Mouse (Mus musculus): ENCODE measurements around the gene Chst15. TPM values are rescaled to one million over a fixed set of nuclear protein-coding genes. Genes with fewer than 3 reads are reported as not detected.
A peak's percentile ranks its signal among the peaks of the same experiment; 100 is the strongest.

Gene Chst15
- polyA plus RNA-seq, 1 experiment from 2014 or later = 11.8 TPM

GRCm38 (mm10) chr7:132306671-132307412, 10.2 kb downstream of the Chst15 start:
- Histone ChIP-seq H3K4me3 (no peak overlapping the region), H3K9me3 (no peaks in the 10 kb centered on the region), H3K27ac (replicated peaks) (no peak overlapping the region), H3K4me1 (peaks cover 26% of the 10 kb centered on the region), H3K36me3 (replicated peaks) (no peaks in the 10 kb centered on the region), H3K27me3 (replicated peaks; ENCODE audit: low read depth, poor library complexity, severe bottlenecking) (0 out of 2 replicates have a peak, but pooled peaks cover 5% of the 10 kb centered on the region)
- WGBS = 92% methylated on average over 8 of the region's 8 CpGs
- no peak for DNase-seq (ENCODE audit: low spot score)

DNA sequence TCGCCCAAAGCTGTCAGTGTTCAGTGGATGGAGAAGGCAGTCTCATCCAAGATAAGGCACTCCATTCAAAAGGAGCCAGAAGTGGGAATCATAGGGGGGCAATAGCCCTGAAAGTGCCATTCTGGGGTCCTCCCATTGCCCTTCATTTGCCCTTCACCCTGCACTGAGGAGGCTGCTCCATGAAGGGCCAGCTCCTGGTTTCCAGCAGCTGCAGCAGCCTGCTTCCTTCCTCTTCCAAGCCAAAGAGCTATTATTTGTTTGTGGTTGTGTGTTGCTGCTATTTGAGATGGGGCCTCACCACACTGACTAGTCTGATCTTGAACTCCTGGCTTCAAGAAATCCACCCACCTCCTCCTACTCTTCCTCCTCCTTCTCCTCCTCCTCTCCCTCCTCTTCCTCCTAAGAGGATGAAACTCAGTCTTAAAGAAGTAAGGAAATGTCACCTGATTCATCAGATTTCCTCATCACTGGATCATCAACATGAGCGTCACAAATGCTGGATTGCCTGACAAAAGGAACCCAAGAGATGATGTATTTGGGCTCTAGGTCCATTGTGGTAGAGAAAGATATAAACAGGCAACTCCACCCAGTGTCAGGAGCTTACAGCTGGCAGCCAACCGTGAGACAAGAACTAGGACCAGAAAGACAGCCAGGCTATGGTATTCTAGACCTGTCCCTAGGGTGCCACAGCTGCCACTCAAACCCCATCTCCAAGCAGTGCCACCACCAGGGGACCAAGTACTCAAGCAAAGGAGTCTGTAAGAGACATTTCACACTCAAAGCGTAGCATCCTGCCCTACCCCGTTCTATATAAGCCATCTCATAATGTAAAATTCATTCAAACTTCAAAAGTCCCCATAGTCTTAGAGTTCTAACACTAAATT, 11.3 kb downstream of the Chst15 start:
- Histone ChIP-seq H3K4me1 (peaks cover 23% of the 10 kb centered on the region), H3K9me3 (no peaks in the 10 kb centered on the region), H3K27ac (replicated peaks) (no peak overlapping the region), H3K27me3 (replicated peaks; ENCODE audit: low read depth, poor library complexity, severe bottlenecking) (no peaks in the 10 kb centered on the region), H3K4me3 (no peak overlapping the region), H3K36me3 (replicated peaks) (no peaks in the 10 kb centered on the region)
- no peak for DNase-seq (ENCODE audit: low spot score)
- WGBS = 84% methylated on average over 5 of the region's 5 CpGs

DNA sequence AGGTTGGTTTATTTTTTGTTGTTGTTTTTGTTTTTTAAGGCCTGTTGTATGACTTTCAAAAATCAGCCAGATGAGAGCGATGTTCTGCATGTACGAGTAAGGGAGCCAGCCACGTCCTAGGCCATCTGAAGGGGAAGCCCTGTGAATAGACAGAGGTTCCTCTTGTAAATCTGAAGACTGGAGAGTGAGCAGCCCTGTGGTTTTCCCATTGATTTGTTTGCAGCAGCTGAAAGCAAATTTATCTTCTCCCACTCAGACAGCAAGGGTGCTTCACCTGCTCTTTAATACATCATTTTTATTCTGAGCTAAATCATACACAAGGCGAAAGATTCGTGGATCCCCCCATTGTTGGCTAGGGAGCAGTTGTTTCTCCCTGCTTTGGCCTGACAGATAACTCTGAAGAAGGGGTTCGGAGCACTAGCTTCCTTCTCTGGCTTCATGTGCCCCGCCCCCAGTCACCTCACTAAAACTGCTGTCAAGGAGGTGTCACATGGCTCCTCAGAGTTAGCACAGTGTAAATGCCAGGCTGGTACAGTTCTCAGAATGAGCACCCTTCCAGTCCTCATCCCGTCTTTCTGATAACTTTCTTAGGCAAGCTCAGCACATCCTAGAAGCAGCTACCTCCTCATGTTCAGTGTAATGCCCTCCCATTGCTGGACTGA, 12.5 kb downstream of the Chst15 start:
- Histone ChIP-seq H3K9me3 (no peaks in the 10 kb centered on the region), H3K27me3 (replicated peaks; ENCODE audit: low read depth, poor library complexity, severe bottlenecking) (0 out of 2 replicates have a peak, but pooled peaks cover 4% of the 10 kb centered on the region), H3K27ac (replicated peaks) (no peak overlapping the region), H3K4me3 (no peak overlapping the region), H3K4me1 (peaks cover 32% of the 10 kb centered on the region), H3K36me3 (replicated peaks) (no peaks in the 10 kb centered on the region)
- DNase-seq (ENCODE audit: low spot score) = no peak
- 79% methylated on average over 8 of the region's 8 CpGs for WGBS

GRCm38 (mm10) chr7:132303988-132304387, 13.0 kb downstream of the Chst15 start:
- 0 out of 2 replicates have a peak, but pooled peaks cover 4% of the 10 kb centered on the region for H3K27me3 ChIP-seq (replicated peaks; ENCODE audit: low read depth, poor library complexity, severe bottlenecking)
- 78% methylated on average over 7 of the region's 7 CpGs for WGBS
- H3K36me3 ChIP-seq (replicated peaks) = no peaks in the 10 kb centered on the region
- H3K27ac ChIP-seq (replicated peaks) = no peak overlapping the region
- no peak for DNase-seq (ENCODE audit: low spot score)
- H3K9me3 ChIP-seq = no peaks in the 10 kb centered on the region
- peaks cover 34% of the 10 kb centered on the region for H3K4me1 ChIP-seq
- H3K4me3 ChIP-seq = no peak overlapping the region

- H3K4me3 ChIP-seq = no peak overlapping the region
- H3K27me3 ChIP-seq (replicated peaks; ENCODE audit: low read depth, poor library complexity, severe bottlenecking) = 0 out of 2 replicates have a peak, but pooled peaks cover 4% of the 10 kb centered on the region
- no peaks in the 10 kb centered on the region for H3K36me3 ChIP-seq (replicated peaks)
- H3K27ac ChIP-seq (replicated peaks) = peak overlapping the region; percentile 59
- H3K9me3 ChIP-seq = no peaks in the 10 kb centered on the region
- 73% methylated on average over 8 of the region's 8 CpGs for WGBS
- H3K4me1 ChIP-seq = peaks cover 34% of the 10 kb centered on the region
- DNase-seq (ENCODE audit: low spot score) = no peak
These were observed 14.4 kb downstream of the Chst15 start for GRCm38 (mm10) chr7:132302508-132303241.

- no peak overlapping the region for H3K27ac ChIP-seq (replicated peaks)
- H3K27me3 ChIP-seq (replicated peaks; ENCODE audit: low read depth, poor library complexity, severe bottlenecking) = 0 out of 2 replicates have a peak, but pooled peaks cover 7% of the 10 kb centered on the region
- WGBS = 54% methylated on average over 5 of the region's 5 CpGs
- no peaks in the 10 kb centered on the region for H3K9me3 ChIP-seq
- no peaks in the 10 kb centered on the region for H3K36me3 ChIP-seq (replicated peaks)
- H3K4me1 ChIP-seq = peaks cover 34% of the 10 kb centered on the region
- no peak for DNase-seq (ENCODE audit: low spot score)
- H3K4me3 ChIP-seq = no peak overlapping the region
These were observed 17.3 kb downstream of the Chst15 start for GRCm38 (mm10) chr7:132299661-132300210.

DNA sequence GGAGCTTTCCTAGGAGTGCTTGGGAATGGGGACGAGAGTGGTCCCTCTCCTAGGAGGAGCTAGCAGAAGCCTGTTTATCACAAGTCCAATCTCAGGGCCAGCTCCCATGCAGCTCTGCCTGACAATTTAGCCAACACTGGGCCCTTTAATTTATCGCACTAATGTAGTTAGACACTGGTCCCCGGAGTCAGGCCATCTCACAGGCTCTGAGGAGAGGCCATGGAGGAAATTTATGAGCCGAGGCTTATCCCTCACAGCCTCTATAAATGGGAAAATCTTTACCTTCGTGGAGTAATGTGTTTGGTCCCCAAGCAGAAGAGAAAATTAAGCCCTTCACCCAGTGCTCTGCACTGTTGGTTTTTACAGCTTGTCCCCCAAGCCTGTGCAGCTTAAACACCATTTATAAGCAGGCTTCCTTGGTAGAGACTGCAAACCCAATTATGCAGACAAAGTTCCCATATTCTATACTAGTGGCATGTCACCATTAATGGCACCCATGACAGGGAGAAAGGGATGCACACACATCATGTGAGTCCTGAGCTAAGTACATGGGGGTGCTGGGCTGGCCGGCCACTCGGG, 18.5 kb downstream of the Chst15 start:
- no peaks in the 10 kb centered on the region for H3K36me3 ChIP-seq (replicated peaks)
- 0 out of 2 replicates have a peak, but pooled peaks cover 7% of the 10 kb centered on the region for H3K27me3 ChIP-seq (replicated peaks; ENCODE audit: low read depth, poor library complexity, severe bottlenecking)
- no peaks in the 10 kb centered on the region for H3K9me3 ChIP-seq
- no peak overlapping the region for H3K4me3 ChIP-seq
- DNase-seq (ENCODE audit: low spot score) = no peak
- WGBS = 84% methylated on average over 7 of the region's 7 CpGs
- H3K4me1 ChIP-seq = peaks cover 34% of the 10 kb centered on the region
- H3K27ac ChIP-seq (replicated peaks) = no peak overlapping the region

DNA sequence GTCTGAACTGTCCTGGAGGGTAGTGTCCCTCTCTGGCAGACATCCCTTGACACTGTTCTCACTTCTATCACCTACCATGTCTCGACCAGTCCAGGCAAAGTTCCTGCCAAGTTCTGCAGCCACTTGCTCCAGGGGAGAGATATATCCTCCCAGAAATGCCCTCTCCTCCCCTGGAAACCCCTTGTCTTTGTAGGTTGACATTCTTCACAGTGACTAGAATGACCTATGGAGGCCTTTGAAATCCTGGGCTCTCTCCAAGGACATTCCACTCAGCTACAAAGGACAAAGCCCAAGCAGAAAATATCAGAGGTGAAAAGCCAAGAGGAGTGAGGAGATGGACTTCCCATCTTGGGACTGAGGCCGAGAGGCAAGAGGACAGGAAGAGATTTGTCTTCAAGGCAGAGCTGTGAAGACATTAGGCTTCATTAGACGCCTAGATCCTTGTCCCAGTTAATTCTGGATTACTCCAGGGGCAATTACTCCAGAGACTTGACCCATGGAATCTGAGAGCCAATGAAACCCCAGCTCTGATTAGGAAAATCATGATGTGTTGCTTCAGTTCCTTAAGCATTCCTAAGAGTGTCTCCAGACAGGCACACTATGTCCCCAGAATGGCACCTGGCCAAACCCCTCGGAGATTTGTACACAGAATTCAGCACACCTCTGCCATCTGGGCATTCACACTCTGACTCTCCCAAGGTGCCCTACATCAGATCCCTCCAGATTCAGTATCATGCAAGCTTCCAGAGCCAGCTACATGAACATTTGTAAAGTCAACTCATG, 20.2 kb downstream of the Chst15 start:
- Histone ChIP-seq H3K9me3 (no peaks in the 10 kb centered on the region), H3K36me3 (replicated peaks) (no peaks in the 10 kb centered on the region), H3K27ac (replicated peaks) (no peak overlapping the region), H3K4me1 (peaks cover 20% of the 10 kb centered on the region), H3K4me3 (no peak overlapping the region), H3K27me3 (replicated peaks; ENCODE audit: low read depth, poor library complexity, severe bottlenecking) (0 out of 2 replicates have a peak, but pooled peaks cover 7% of the 10 kb centered on the region)
- no peak for DNase-seq (ENCODE audit: low spot score)
- 77% methylated on average over 4 of the region's 4 CpGs for WGBS

- 82% methylated on average over 3 of the region's 3 CpGs for WGBS
- Histone ChIP-seq H3K27me3 (replicated peaks; ENCODE audit: low read depth, poor library complexity, severe bottlenecking) (0 out of 2 replicates have a peak, but pooled peaks cover 7% of the 10 kb centered on the region), H3K4me3 (no peak overlapping the region), H3K9me3 (no peaks in the 10 kb centered on the region), H3K27ac (replicated peaks) (no peak overlapping the region), H3K4me1 (peaks cover 18% of the 10 kb centered on the region), H3K36me3 (replicated peaks) (no peaks in the 10 kb centered on the region; the same call in 1 of the 2 replicates)
- no peak for DNase-seq (ENCODE audit: low spot score)
These were observed 20.9 kb downstream of the Chst15 start for GRCm38 (mm10) chr7:132296132-132296531.

- H3K27me3 ChIP-seq (replicated peaks; ENCODE audit: low read depth, poor library complexity, severe bottlenecking) = no peaks in the 10 kb centered on the region; the same call in 1 of the 2 replicates
- H3K4me1 ChIP-seq = peaks cover 56% of the 10 kb centered on the region
- DNase-seq (ENCODE audit: low spot score) = no peak
- H3K36me3 ChIP-seq (replicated peaks) = no peaks in the 10 kb centered on the region; the same call in 1 of the 2 replicates
- H3K27ac ChIP-seq (replicated peaks) = peak overlapping the region; percentile 49
- 75% methylated on average over 3 of the region's 3 CpGs for WGBS
- no peaks in the 10 kb centered on the region for H3K9me3 ChIP-seq
- no peak overlapping the region for H3K4me3 ChIP-seq
These were observed 29.7 kb downstream of the Chst15 start for GRCm38 (mm10) chr7:132287340-132287664.

Measured in embryonic facial prominence, embryonic 10.5 days (tissue).